Comparison of ENCODE assay signal across 27 mouse cellular contexts in the genomic region with DNA sequence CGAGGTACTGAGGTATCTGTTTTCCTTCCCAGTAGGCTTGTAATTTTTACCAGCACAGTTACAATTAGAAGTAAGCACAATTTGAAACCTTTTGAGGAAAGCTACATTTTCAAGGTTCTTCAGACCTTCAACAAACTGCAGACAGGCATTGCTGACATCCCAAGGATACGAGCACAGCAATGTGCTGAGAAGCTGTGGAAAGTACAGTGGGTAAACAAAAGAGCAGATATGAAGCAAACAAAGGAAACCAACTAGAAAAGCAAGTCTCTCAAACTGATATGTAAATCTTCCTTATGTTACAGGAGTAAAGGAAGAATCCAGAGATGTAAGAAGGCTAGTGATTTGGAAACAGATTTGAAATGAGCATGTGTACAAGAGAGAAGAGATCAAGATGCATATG. TPM values are rescaled to one million over a fixed set of nuclear protein-coding genes. Genes with fewer than 3 reads are reported as not detected.
DNase-seq lines count a peak whose midpoint lies in the region; ATAC-seq and TF ChIP-seq lines count a peak whose summit lies in the region.
"Had no signal": no experiment of that assay in that cellular context is flagged by ENCODE, and none has a peak within 500 bp of the region (broad histone marks: within the 10 kb centered on the region; RNA-seq: fewer than 3 reads in every experiment).

No protein-coding gene starts in this region.

- no peak overlapping the region for H3K4me3 ChIP-seq in kidney, adult 2 months (ENCODE audit: insufficient read depth, low read depth, low read length)
- H3K4me3 ChIP-seq in intestine, embryonic 16.5 days (ENCODE audit: low read length): no peak overlapping the region
- no peak overlapping the region for H3K4me3 ChIP-seq in stomach, embryonic 14.5 days (ENCODE audit: low read depth, low read length)
- H3K4me3 ChIP-seq in forebrain, embryonic 12.5 days (replicated peaks): no peak overlapping the region
- H3K4me3 ChIP-seq: embryonic facial prominence, embryonic 12.5 days; embryonic facial prominence, embryonic 15.5 days; forebrain, embryonic 15.5 days; heart, embryonic 12.5 days; heart, embryonic 15.5 days; hindbrain, embryonic 10.5 days; hindbrain, embryonic 13.5 days had no signal

- H3K27me3 ChIP-seq in kidney, adult 2 months (replicated peaks; ENCODE audit: control insufficient read depth, insufficient read depth, low read length): no peaks in the 10 kb centered on the region
- H3K27me3 ChIP-seq in intestine, embryonic 16.5 days (replicated peaks; ENCODE audit: control insufficient read depth, insufficient read depth, low read length): no peaks in the 10 kb centered on the region
- no peaks in the 10 kb centered on the region for H3K27me3 ChIP-seq in stomach, embryonic 14.5 days (ENCODE audit: control insufficient read depth, insufficient read depth, low read length)
- no peaks in the 10 kb centered on the region for H3K27me3 ChIP-seq in forebrain, embryonic 12.5 days
- H3K27me3 ChIP-seq: embryonic facial prominence, embryonic 12.5 days; embryonic facial prominence, embryonic 15.5 days; forebrain, embryonic 15.5 days; heart, embryonic 12.5 days; heart, embryonic 15.5 days; hindbrain, embryonic 13.5 days had no signal

- H3K4me1 ChIP-seq in kidney, adult 2 months (ENCODE audit: control insufficient read depth, insufficient read depth, low read length): no peaks in the 10 kb centered on the region
- no peaks in the 10 kb centered on the region for H3K4me1 ChIP-seq in intestine, embryonic 16.5 days (ENCODE audit: control insufficient read depth, insufficient read depth, low read length)
- H3K4me1 ChIP-seq in stomach, embryonic 14.5 days (ENCODE audit: control insufficient read depth, insufficient read depth, low read length): no peaks in the 10 kb centered on the region
- H3K4me1 ChIP-seq in forebrain, embryonic 12.5 days: peaks cover 2% of the 10 kb centered on the region; the same call in 1 of the 2 replicates
- H3K4me1 ChIP-seq: embryonic facial prominence, embryonic 12.5 days; embryonic facial prominence, embryonic 15.5 days; forebrain, embryonic 15.5 days; heart, embryonic 12.5 days; heart, embryonic 15.5 days; hindbrain, embryonic 13.5 days had no signal

- H3K9ac ChIP-seq in intestine, embryonic 16.5 days (ENCODE audit: low read depth, low read length): no peak overlapping the region
- no peak overlapping the region for H3K9ac ChIP-seq in stomach, embryonic 14.5 days (replicated peaks; ENCODE audit: low read depth, low read length)
- H3K9ac ChIP-seq in forebrain, embryonic 12.5 days: no peak overlapping the region
- H3K9ac ChIP-seq: embryonic facial prominence, embryonic 12.5 days; embryonic facial prominence, embryonic 15.5 days; forebrain, embryonic 15.5 days; heart, embryonic 12.5 days; heart, embryonic 15.5 days; hindbrain, embryonic 13.5 days had no signal

- H3K4me2 ChIP-seq in intestine, embryonic 16.5 days (ENCODE audit: low read depth, low read length): no peak overlapping the region; the same call in 1 of the 2 replicates
- H3K4me2 ChIP-seq in stomach, embryonic 14.5 days (replicated peaks; ENCODE audit: low read depth, low read length): no peak overlapping the region
- no peak overlapping the region for H3K4me2 ChIP-seq in forebrain, embryonic 12.5 days
- H3K4me2 ChIP-seq: embryonic facial prominence, embryonic 12.5 days; embryonic facial prominence, embryonic 15.5 days; forebrain, embryonic 15.5 days; heart, embryonic 12.5 days; heart, embryonic 15.5 days; hindbrain, embryonic 13.5 days had no signal

- no peaks in the 10 kb centered on the region for H3K36me3 ChIP-seq in kidney, adult 2 months (ENCODE audit: control insufficient read depth, insufficient read depth, low read length)
- no peaks in the 10 kb centered on the region for H3K36me3 ChIP-seq in intestine, embryonic 16.5 days (ENCODE audit: control insufficient read depth, insufficient read depth, low read length)
- no peaks in the 10 kb centered on the region for H3K36me3 ChIP-seq in stomach, embryonic 14.5 days (ENCODE audit: control insufficient read depth, insufficient read depth, low read length)
- H3K36me3 ChIP-seq in forebrain, embryonic 12.5 days (replicated peaks): no peaks in the 10 kb centered on the region
- H3K36me3 ChIP-seq: embryonic facial prominence, embryonic 12.5 days; embryonic facial prominence, embryonic 15.5 days; forebrain, embryonic 15.5 days; heart, embryonic 12.5 days; heart, embryonic 15.5 days; hindbrain, embryonic 10.5 days; hindbrain, embryonic 13.5 days had no signal

- H3K27ac ChIP-seq in kidney, adult 2 months (ENCODE audit: insufficient read depth, low read depth, low read length): 0 out of 2 replicates have a peak overlapping the region, but pooled peaks have one; percentile 28
- H3K27ac ChIP-seq in intestine, embryonic 16.5 days (ENCODE audit: low read length): no peak overlapping the region; the same call in 1 of the 2 replicates
- H3K27ac ChIP-seq in stomach, embryonic 14.5 days (ENCODE audit: low read length): 0 out of 2 replicates have a peak overlapping the region, but pooled peaks have one; percentile 11
- H3K27ac ChIP-seq in forebrain, embryonic 12.5 days: no peak overlapping the region
- H3K27ac ChIP-seq: embryonic facial prominence, embryonic 12.5 days; embryonic facial prominence, embryonic 15.5 days; forebrain, embryonic 15.5 days; heart, embryonic 15.5 days; hindbrain, embryonic 10.5 days; hindbrain, embryonic 13.5 days had no signal

- peak; percentile 75 for ATAC-seq in intestine, embryonic 16.5 days
- ATAC-seq in stomach, embryonic 14.5 days (ENCODE audit: insufficient number of reproducible peaks, insufficient read depth, low FRiP score, low read depth): no peak
- ATAC-seq in forebrain, embryonic 12.5 days (ENCODE audit: low FRiP score): no peak
- ATAC-seq: activated CD4-positive, CD25-positive, alpha-beta regulatory T cell, adult 4 months; forebrain, embryonic 15.5 days; hindbrain, embryonic 16.5 days had no signal

- TF ChIP-seq CTCF in kidney, adult 2 months (conservative IDR thresholded peaks at IDR 0.05; ENCODE audit: insufficient read depth, insufficient read length, low read depth, low read length): no peak

- TF ChIP-seq POLR2A in kidney, adult 2 months (IDR thresholded peaks at IDR 0.05; ENCODE audit: low read depth, low read length): no peak

- DNase-seq in adrenal gland, postnatal 10 days: peak; percentile 2
- DNase-seq in adrenal gland, adult 18-20 months (ENCODE audit: low spot score in 2 of 2): no peak
- DNase-seq in kidney, adult 2 months: no peak
- DNase-seq in kidney, adult 11 months: no peak
- no peak for DNase-seq in natural killer cell, adult 2 months (ENCODE audit: low spot score in 2 of 2)
- DNase-seq: adrenal gland, postnatal 14 days; cerebellum, adult 11 months; cerebellum, adult 2 months; cerebellum, adult 9-11 months; cerebellum, postnatal 25 days; gastrocnemius, postnatal 25 days; heart, adult 18-20 months; heart, postnatal 10 days; heart, postnatal 36 days had no signal

- 51% methylated on average over 2 of the region's 2 CpGs for WGBS in kidney, adult 2 months
- WGBS in intestine, embryonic 16.5 days: 32% methylated on average over 2 of the region's 2 CpGs
- 48% methylated on average over 2 of the region's 2 CpGs for WGBS in stomach, embryonic 14.5 days
- whole genome bisulfite sequencing in forebrain, embryonic 12.5 days: 73% methylated on average over 2 of the region's 2 CpGs

- H3K9me3 ChIP-seq in intestine, embryonic 16.5 days (ENCODE audit: control insufficient read depth, low read length): no peaks in the 10 kb centered on the region
- H3K9me3 ChIP-seq in stomach, embryonic 14.5 days (ENCODE audit: control insufficient read depth, low read depth, low read length): no peaks in the 10 kb centered on the region
- H3K9me3 ChIP-seq in forebrain, embryonic 12.5 days: no peaks in the 10 kb centered on the region
- H3K9me3 ChIP-seq: embryonic facial prominence, embryonic 12.5 days; embryonic facial prominence, embryonic 15.5 days; forebrain, embryonic 15.5 days; heart, embryonic 12.5 days; heart, embryonic 15.5 days; hindbrain, embryonic 10.5 days; hindbrain, embryonic 13.5 days had no signal

RNA-seq across cellular contexts. Expression of a gene that starts 54.0 kb away (rescaled TPM):
- total RNA-seq in adrenal gland, postnatal 10 days (2021): under 1 TPM; 0.27 to 0.64 TPM
- not detected for total RNA-seq in adrenal gland, adult 18-20 months (2021)
- 3.1 and 3.3 TPM in 2 replicates for polyA plus RNA-seq in kidney, adult 2 months (2012; rRNA removed)
- 0.91 and 1.0 TPM in 2 replicates for polyA plus RNA-seq in intestine, embryonic 16.5 days (2015; fragmentation: Nextera tagmentation; extraction: Ambion mirVana)
- polyA plus RNA-seq in stomach, embryonic 14.5 days (2014; fragmentation: Nextera tagmentation; extraction: Ambion mirVana): 26.7 and 28.0 TPM in 2 replicates
- polyA plus RNA-seq in forebrain, embryonic 12.5 days (2016; fragmentation: Nextera tagmentation; extraction: Ambion mirVana): 4.1 and 5.3 TPM in 2 replicates
- total RNA-seq: heart, adult 18-20 months; heart, postnatal 36 days had no signal
- polyA plus RNA-seq: activated CD4-positive, CD25-positive, alpha-beta regulatory T cell, adult 4 months; gonadal fat pad, adult 2 months had no signal

Comparison
In these comparisons a context has a peak if more than half of its experiments do, and no peak if none do; other contexts are left out.
1. H3K27ac ChIP-seq: peak in kidney, adult 2 months (single experiment) and stomach, embryonic 14.5 days (single experiment); none in intestine, embryonic 16.5 days (single experiment) and forebrain, embryonic 12.5 days (single experiment).